Mouse (Mus musculus): ENCODE data around the gene Vmn1r180. TPM values are rescaled to one million over a fixed set of nuclear protein-coding genes. Genes with fewer than 3 reads are reported as not detected.
"Not testable (repeated sequence)": the region's sequence is repeated elsewhere in the genome, so short reads cannot be mapped to it uniquely, and the experiment has no call there.

The Vmn1r180 gene
- polyA plus RNA-seq (2015; fragmentation: Nextera tagmentation; extraction: Ambion mirVana) = not detected in 2 replicates

GRCm38 (mm10) chr7:23950332-23950731 lies at the start of gene Vmn1r180:
Vmn1r180 (plus strand) TSS chr7:23950632.
- Histone ChIP-seq H3K4me1 (ENCODE audit: control insufficient read depth, insufficient read depth, low read length) (no peaks in the 10 kb centered on the region), H3K9me3 (replicated peaks; ENCODE audit: control insufficient read depth, low read length) (no peaks in the 10 kb centered on the region), H3K27me3 (ENCODE audit: control insufficient read depth, insufficient read depth, low read length) (no peaks in the 10 kb centered on the region), H3K4me2 (ENCODE audit: low read depth, low read length) (no peak within 1 kb of the TSS), H3K9ac (ENCODE audit: low read length) (no peak within 1 kb of the TSS), H3K27ac (ENCODE audit: low read length) (no peak within 1 kb of the TSS), H3K36me3 (ENCODE audit: control insufficient read depth, insufficient read depth) (no peaks in the 10 kb centered on the region), H3K4me3 (ENCODE audit: low read length) (no peak within 1 kb of the TSS)
- no peak for ATAC-seq (replicated peaks; ENCODE audit: extremely low read depth, insufficient read depth, low FRiP score)

- no peak within 1 kb of the TSS for H3K4me3 ChIP-seq (ENCODE audit: low read length)
- 35% methylated on average over 2 of the region's 2 CpGs for WGBS
- H3K4me2 ChIP-seq (ENCODE audit: low read depth, low read length) = no peak within 1 kb of the TSS
- H3K36me3 ChIP-seq (ENCODE audit: control insufficient read depth, insufficient read depth) = no peaks in the 10 kb centered on the region
- H3K9ac ChIP-seq (ENCODE audit: low read length) = no peak within 1 kb of the TSS
- no peak for ATAC-seq (replicated peaks; ENCODE audit: extremely low read depth, insufficient read depth, low FRiP score)
- H3K27me3 ChIP-seq (ENCODE audit: control insufficient read depth, insufficient read depth, low read length) = no peaks in the 10 kb centered on the region
- H3K27ac ChIP-seq (ENCODE audit: low read length) = no peak within 1 kb of the TSS
- no peaks in the 10 kb centered on the region for H3K4me1 ChIP-seq (ENCODE audit: control insufficient read depth, insufficient read depth, low read length)
- peaks cover 7% of the 10 kb centered on the region for H3K9me3 ChIP-seq (replicated peaks; ENCODE audit: control insufficient read depth, low read length)
Observed at GRCm38 (mm10) chr7:23926678-23927077, 23.8 kb upstream of the Vmn1r180 start, which contains the start of gene Vmn1r179. Vmn1r179 (plus strand) TSS chr7:23926978.

GRCm38 (mm10) chr7:23968044-23968443 lies 17.6 kb downstream of the Vmn1r180 start:
- H3K9ac ChIP-seq (ENCODE audit: low read length); H3K4me1 ChIP-seq (ENCODE audit: control insufficient read depth, insufficient read depth, low read length); H3K27ac ChIP-seq (ENCODE audit: low read length); H3K4me2 ChIP-seq (ENCODE audit: low read depth, low read length); H3K4me3 ChIP-seq (ENCODE audit: low read length); H3K36me3 ChIP-seq (ENCODE audit: control insufficient read depth, insufficient read depth); H3K27me3 ChIP-seq (ENCODE audit: control insufficient read depth, insufficient read depth, low read length); ATAC-seq (replicated peaks; ENCODE audit: extremely low read depth, insufficient read depth, low FRiP score): not testable (repeated sequence)
- peaks cover 10% of the 10 kb centered on the region for H3K9me3 ChIP-seq (replicated peaks; ENCODE audit: control insufficient read depth, low read length)
- 45% methylated on average over 3 of the region's 3 CpGs for WGBS

GRCm38 (mm10) chr7:23974315-23974714 lies 23.9 kb downstream of the Vmn1r180 start, which contains the start of gene Vmn1r181:
Vmn1r181 (plus strand) TSS chr7:23974615.
- not testable (repeated sequence) for H3K9me3 ChIP-seq (replicated peaks; ENCODE audit: control insufficient read depth, low read length); H3K4me1 ChIP-seq (ENCODE audit: control insufficient read depth, insufficient read depth, low read length); H3K36me3 ChIP-seq (ENCODE audit: control insufficient read depth, insufficient read depth); H3K4me2 ChIP-seq (ENCODE audit: low read depth, low read length); H3K4me3 ChIP-seq (ENCODE audit: low read length); H3K9ac ChIP-seq (ENCODE audit: low read length); H3K27me3 ChIP-seq (ENCODE audit: control insufficient read depth, insufficient read depth, low read length); ATAC-seq (replicated peaks; ENCODE audit: extremely low read depth, insufficient read depth, low FRiP score); H3K27ac ChIP-seq (ENCODE audit: low read length)
- 75% methylated on average over 9 of the region's 9 CpGs for WGBS

GRCm38 (mm10) chr7:24001391-24001790 lies 51.0 kb downstream of the Vmn1r180 start, which contains the start of gene V1rd19:
V1rd19 (plus strand) TSS chr7:24001691.
- H3K4me2 ChIP-seq (ENCODE audit: low read depth, low read length) = no peak within 1 kb of the TSS
- 61% methylated on average over 2 of the region's 2 CpGs for WGBS
- ATAC-seq (replicated peaks; ENCODE audit: extremely low read depth, insufficient read depth, low FRiP score) = no peak
- H3K27ac ChIP-seq (ENCODE audit: low read length) = no peak within 1 kb of the TSS
- peaks cover 5% of the 10 kb centered on the region; the same call in 1 of the 2 replicates for H3K9me3 ChIP-seq (replicated peaks; ENCODE audit: control insufficient read depth, low read length)
- no peak within 1 kb of the TSS for H3K9ac ChIP-seq (ENCODE audit: low read length)
- H3K4me3 ChIP-seq (ENCODE audit: low read length) = no peak within 1 kb of the TSS
- H3K36me3 ChIP-seq (ENCODE audit: control insufficient read depth, insufficient read depth) = no peaks in the 10 kb centered on the region
- no peaks in the 10 kb centered on the region for H3K27me3 ChIP-seq (ENCODE audit: control insufficient read depth, insufficient read depth, low read length)
- H3K4me1 ChIP-seq (ENCODE audit: control insufficient read depth, insufficient read depth, low read length) = no peaks in the 10 kb centered on the region

Other genes starting within 250 kb of the Vmn1r180 start
- gene Vmn1r173, start 249.9 kb upstream of the Vmn1r180 start, polyA plus RNA-seq (2015; fragmentation: Nextera tagmentation; extraction: Ambion mirVana) = not detected in 2 replicates
- not detected in 2 replicates for gene Vmn1r174, start 198.4 kb upstream of the Vmn1r180 start, polyA plus RNA-seq (2015; fragmentation: Nextera tagmentation; extraction: Ambion mirVana)
- not detected in 2 replicates for gene Vmn1r175, start 140.0 kb upstream of the Vmn1r180 start, polyA plus RNA-seq (2015; fragmentation: Nextera tagmentation; extraction: Ambion mirVana)
- gene Vmn1r176, start 113.3 kb upstream of the Vmn1r180 start, polyA plus RNA-seq (2015; fragmentation: Nextera tagmentation; extraction: Ambion mirVana) = not detected in 2 replicates
- not detected in 2 replicates for gene Vmn1r177, start 84.2 kb upstream of the Vmn1r180 start, polyA plus RNA-seq (2015; fragmentation: Nextera tagmentation; extraction: Ambion mirVana)
- gene Vmn1r178, start 58.6 kb upstream of the Vmn1r180 start, polyA plus RNA-seq (2015; fragmentation: Nextera tagmentation; extraction: Ambion mirVana) = not detected in 2 replicates
- not detected in 2 replicates for gene Vmn1r179, start 23.7 kb upstream of the Vmn1r180 start, polyA plus RNA-seq (2015; fragmentation: Nextera tagmentation; extraction: Ambion mirVana)
- not detected in 2 replicates for gene Vmn1r181, start 24.0 kb downstream of the Vmn1r180 start, polyA plus RNA-seq (2015; fragmentation: Nextera tagmentation; extraction: Ambion mirVana)
- gene V1rd19, start 51.1 kb downstream of the Vmn1r180 start, polyA plus RNA-seq (2015; fragmentation: Nextera tagmentation; extraction: Ambion mirVana) = not detected in 2 replicates
- 0.01 TPM in 1 of 2 replicates, not detected in the other for gene Vmn1r183, start 102.6 kb downstream of the Vmn1r180 start, polyA plus RNA-seq (2015; fragmentation: Nextera tagmentation; extraction: Ambion mirVana)
- gene Zfp180, start 131.3 kb downstream of the Vmn1r180 start, polyA plus RNA-seq (2015; fragmentation: Nextera tagmentation; extraction: Ambion mirVana) = 13.2 and 14.1 TPM in 2 replicates
- gene Zfp112, start 161.7 kb downstream of the Vmn1r180 start, polyA plus RNA-seq (2015; fragmentation: Nextera tagmentation; extraction: Ambion mirVana) = 5.2 and 6.0 TPM in 2 replicates
- gene Zfp235, start 183.5 kb downstream of the Vmn1r180 start, polyA plus RNA-seq (2015; fragmentation: Nextera tagmentation; extraction: Ambion mirVana) = 8.7 and 9.4 TPM in 2 replicates
- gene Zfp114, start 224.4 kb downstream of the Vmn1r180 start, polyA plus RNA-seq (2015; fragmentation: Nextera tagmentation; extraction: Ambion mirVana) = 2.1 and 3.3 TPM in 2 replicates

Data from heart, embryonic 16.5 days (tissue).